In genomic region chr16:87680912-87681634, GRCm38 (mm10) we compare ENCODE assay signal across 27 mouse cellular contexts. TPM values are rescaled to one million over a fixed set of nuclear protein-coding genes. Genes with fewer than 3 reads are reported as not detected.
A peak's percentile ranks its signal among the peaks of the same experiment; 100 is the strongest.
DNase-seq lines count a peak whose midpoint lies in the region; ATAC-seq and TF ChIP-seq lines count a peak whose summit lies in the region.
"Had no signal": no experiment of that assay in that cellular context is flagged by ENCODE, and none has a peak within 500 bp of the region (broad histone marks: within the 10 kb centered on the region; RNA-seq: fewer than 3 reads in every experiment).

No protein-coding gene starts in this region.

- H3K36me3 ChIP-seq in kidney, embryonic 14.5 days (ENCODE audit: control insufficient read depth, insufficient read depth, low read length): no peaks in the 10 kb centered on the region
- H3K36me3 ChIP-seq in liver, postnatal 0 days (replicated peaks; ENCODE audit: insufficient read depth, low read length): no peaks in the 10 kb centered on the region
- no peaks in the 10 kb centered on the region for H3K36me3 ChIP-seq in liver, embryonic 12.5 days
- no peaks in the 10 kb centered on the region for H3K36me3 ChIP-seq in intestine, embryonic 16.5 days (ENCODE audit: control insufficient read depth, insufficient read depth, low read length)
- H3K36me3 ChIP-seq: heart, embryonic 10.5 days; heart, embryonic 15.5 days; hindbrain, embryonic 12.5 days; liver, embryonic 15.5 days; lung, embryonic 15.5 days; midbrain, embryonic 12.5 days; neural tube, embryonic 13.5 days had no signal

- H3K4me3 ChIP-seq in kidney, embryonic 14.5 days (ENCODE audit: low read length): no peak overlapping the region
- no peak overlapping the region for H3K4me3 ChIP-seq in liver, postnatal 0 days (ENCODE audit: low read depth, low read length)
- no peak overlapping the region for H3K4me3 ChIP-seq in liver, embryonic 12.5 days
- no peak overlapping the region for H3K4me3 ChIP-seq in intestine, embryonic 16.5 days (ENCODE audit: low read length)
- H3K4me3 ChIP-seq in gastrocnemius, adult 2 months: no peak overlapping the region
- H3K4me3 ChIP-seq: erythroblast, embryonic 14.5 days; heart, embryonic 10.5 days; heart, embryonic 15.5 days; hindbrain, embryonic 12.5 days; liver, embryonic 15.5 days; lung, embryonic 15.5 days; megakaryocyte, embryonic 14.5 days; midbrain, embryonic 12.5 days; myocyte; neural tube, embryonic 13.5 days had no signal

- no peak overlapping the region for H3K4me2 ChIP-seq in kidney, embryonic 14.5 days (replicated peaks; ENCODE audit: low read depth, low read length)
- H3K4me2 ChIP-seq in liver, postnatal 0 days (ENCODE audit: low read depth, low read length): no peak overlapping the region
- H3K4me2 ChIP-seq in liver, embryonic 12.5 days: no peak overlapping the region
- no peak overlapping the region for H3K4me2 ChIP-seq in intestine, embryonic 16.5 days (ENCODE audit: low read depth, low read length)
- H3K4me2 ChIP-seq: heart, embryonic 15.5 days; hindbrain, embryonic 12.5 days; liver, embryonic 15.5 days; lung, embryonic 15.5 days; midbrain, embryonic 12.5 days; neural tube, embryonic 13.5 days had no signal

- TF ChIP-seq EP300 in liver, postnatal 0 days (IDR thresholded peaks at IDR 0.05; ENCODE audit: low read depth): no peak

- intact Hi-C loops in gastrocnemius, adult 2 months (cut with DNase I): no loop called here

- no peaks in the 10 kb centered on the region for H3K9me3 ChIP-seq in kidney, embryonic 14.5 days (ENCODE audit: control insufficient read depth, low read length)
- no peaks in the 10 kb centered on the region for H3K9me3 ChIP-seq in liver, postnatal 0 days (ENCODE audit: low read length)
- no peaks in the 10 kb centered on the region for H3K9me3 ChIP-seq in liver, embryonic 12.5 days (replicated peaks)
- no peaks in the 10 kb centered on the region for H3K9me3 ChIP-seq in intestine, embryonic 16.5 days (ENCODE audit: control insufficient read depth, low read length)
- H3K9me3 ChIP-seq: heart, embryonic 10.5 days; heart, embryonic 15.5 days; hindbrain, embryonic 12.5 days; liver, embryonic 15.5 days; lung, embryonic 15.5 days; midbrain, embryonic 12.5 days; neural tube, embryonic 13.5 days had no signal

- no peaks in the 10 kb centered on the region for H3K4me1 ChIP-seq in kidney, embryonic 14.5 days (ENCODE audit: control insufficient read depth, insufficient read depth, low read length)
- no peaks in the 10 kb centered on the region; the same call in 1 of the 2 replicates for H3K4me1 ChIP-seq in liver, postnatal 0 days (ENCODE audit: insufficient read depth)
- H3K4me1 ChIP-seq in liver, embryonic 12.5 days: peaks cover 12% of the 10 kb centered on the region; the same call in 1 of the 2 replicates
- H3K4me1 ChIP-seq in intestine, embryonic 16.5 days (ENCODE audit: control insufficient read depth, insufficient read depth, low read length): peaks cover 9% of the 10 kb centered on the region; the same call in 1 of the 2 replicates
- H3K4me1 ChIP-seq: heart, embryonic 10.5 days; heart, embryonic 15.5 days; hindbrain, embryonic 12.5 days; midbrain, embryonic 12.5 days had no signal

- H3K27me3 ChIP-seq in kidney, embryonic 14.5 days (ENCODE audit: control insufficient read depth, insufficient read depth, low read length): no peaks in the 10 kb centered on the region
- no peaks in the 10 kb centered on the region for H3K27me3 ChIP-seq in liver, postnatal 0 days (ENCODE audit: insufficient read depth, low read length)
- no peaks in the 10 kb centered on the region for H3K27me3 ChIP-seq in liver, embryonic 12.5 days (replicated peaks)
- no peaks in the 10 kb centered on the region for H3K27me3 ChIP-seq in intestine, embryonic 16.5 days (replicated peaks; ENCODE audit: control insufficient read depth, insufficient read depth, low read length)
- H3K27me3 ChIP-seq: CH12.LX; heart, embryonic 15.5 days; hindbrain, embryonic 12.5 days; liver, embryonic 15.5 days; lung, embryonic 15.5 days; megakaryocyte, embryonic 14.5 days; midbrain, embryonic 12.5 days; neural tube, embryonic 13.5 days had no signal

- no peak overlapping the region for H3K9ac ChIP-seq in kidney, embryonic 14.5 days (ENCODE audit: low read depth, low read length)
- H3K9ac ChIP-seq in liver, postnatal 0 days (replicated peaks): no peak overlapping the region
- H3K9ac ChIP-seq in liver, embryonic 12.5 days: no peak overlapping the region
- no peak overlapping the region for H3K9ac ChIP-seq in intestine, embryonic 16.5 days (ENCODE audit: low read depth, low read length)
- H3K9ac ChIP-seq: heart, embryonic 15.5 days; hindbrain, embryonic 12.5 days; liver, embryonic 15.5 days; lung, embryonic 15.5 days; midbrain, embryonic 12.5 days; neural tube, embryonic 13.5 days had no signal

- no peak for TF ChIP-seq CTCF in liver, postnatal 0 days (IDR thresholded peaks at IDR 0.05; ENCODE audit: low read depth)
- TF ChIP-seq CTCF in gastrocnemius, adult 2 months (IDR thresholded peaks at IDR 0.05): no peak

- no peak for ATAC-seq in kidney, embryonic 14.5 days (ENCODE audit: low FRiP score, low TSS enrichment)
- peak; percentile 71 for ATAC-seq in liver, postnatal 0 days
- ATAC-seq in liver, embryonic 12.5 days: no peak
- peak; percentile 89 for ATAC-seq in intestine, embryonic 16.5 days
- ATAC-seq: forebrain, embryonic 16.5 days had no signal

- H3K27ac ChIP-seq in kidney, embryonic 14.5 days (ENCODE audit: low read depth, low read length): no peak overlapping the region
- no peak overlapping the region; the same call in 1 of the 2 replicates for H3K27ac ChIP-seq in liver, postnatal 0 days (ENCODE audit: low read depth)
- no peak overlapping the region for H3K27ac ChIP-seq in liver, embryonic 12.5 days
- H3K27ac ChIP-seq in intestine, embryonic 16.5 days (ENCODE audit: low read length): peak overlapping the region; percentile 65
- no peak overlapping the region for H3K27ac ChIP-seq in gastrocnemius, adult 2 months
- H3K27ac ChIP-seq: heart, embryonic 10.5 days; heart, embryonic 15.5 days; hindbrain, embryonic 12.5 days; liver, embryonic 15.5 days; lung, embryonic 15.5 days; midbrain, embryonic 12.5 days; neural tube, embryonic 13.5 days had no signal

- 82% methylated on average over 9 of the region's 9 CpGs for WGBS in kidney, embryonic 14.5 days
- WGBS in liver, postnatal 0 days (ENCODE audit: insufficient replicate concordance): 62% methylated on average over 9 of the region's 9 CpGs
- WGBS in liver, embryonic 12.5 days (ENCODE audit: insufficient replicate concordance): 70% methylated on average over 9 of the region's 9 CpGs
- 66% methylated on average over 9 of the region's 9 CpGs for WGBS in intestine, embryonic 16.5 days

- peak; percentile 60 to 67 for DNase-seq in kidney, adult 8-10 months
- no peak for DNase-seq in liver, postnatal 0 days
- DNase-seq in yolk sac, embryonic 10.5 days (ENCODE audit: low spot score): peak; percentile 38
- no peak for DNase-seq in thymus, postnatal 25 days
- no peak for DNase-seq in gastrocnemius, adult 2 months
- DNase-seq: adrenal gland, adult 8-10 months; cerebellum, adult 8-10 months; cerebellum, postnatal 25 days; embryo, embryonic 11 days; heart, postnatal 36 days; kidney, postnatal 14 days; left cerebral cortex, postnatal 4 days had no signal

RNA-seq across cellular contexts. Expression of gene Bach1, which starts 17.7 kb away (rescaled TPM):
- polyA plus RNA-seq in kidney, embryonic 14.5 days (2014; fragmentation: Nextera tagmentation; extraction: Ambion mirVana): 9.8 and 19.6 TPM in 2 replicates
- polyA plus RNA-seq in liver, postnatal 0 days (2015; fragmentation: Nextera tagmentation; extraction: Ambion mirVana): 5.4 and 5.9 TPM in 2 replicates
- polyA plus RNA-seq in liver, embryonic 12.5 days (2016; fragmentation: Nextera tagmentation; extraction: Ambion mirVana): 8.8 and 10.6 TPM in 2 replicates
- 16.6 and 18.2 TPM in 2 replicates for polyA plus RNA-seq in intestine, embryonic 16.5 days (2015; fragmentation: Nextera tagmentation; extraction: Ambion mirVana)
- total RNA-seq in gastrocnemius, adult 2 months (2021): 10 to 100 TPM; 18.0 to 28.2 TPM

Comparison
In these comparisons a context has a peak if more than half of its experiments do, and no peak if none do; other contexts are left out.
1. ATAC-seq: peak in liver, postnatal 0 days (single experiment) and intestine, embryonic 16.5 days (single experiment); none in kidney, embryonic 14.5 days (single experiment) and liver, embryonic 12.5 days (single experiment).
2. DNase-seq: peak in kidney, adult 8-10 months (2 of 2) and yolk sac, embryonic 10.5 days (single experiment); none in liver, postnatal 0 days (single experiment), thymus, postnatal 25 days (single experiment) and gastrocnemius, adult 2 months (single experiment).